Mouse (Mus musculus): Measurements from ENCODE around the gene Tgm1. TPM values are rescaled to one million over a fixed set of nuclear protein-coding genes. Genes with fewer than 3 reads are reported as not detected.

The Tgm1 gene
- polyA plus RNA-seq, 1 experiment from 2014 or later = 79.0 TPM

DNA sequence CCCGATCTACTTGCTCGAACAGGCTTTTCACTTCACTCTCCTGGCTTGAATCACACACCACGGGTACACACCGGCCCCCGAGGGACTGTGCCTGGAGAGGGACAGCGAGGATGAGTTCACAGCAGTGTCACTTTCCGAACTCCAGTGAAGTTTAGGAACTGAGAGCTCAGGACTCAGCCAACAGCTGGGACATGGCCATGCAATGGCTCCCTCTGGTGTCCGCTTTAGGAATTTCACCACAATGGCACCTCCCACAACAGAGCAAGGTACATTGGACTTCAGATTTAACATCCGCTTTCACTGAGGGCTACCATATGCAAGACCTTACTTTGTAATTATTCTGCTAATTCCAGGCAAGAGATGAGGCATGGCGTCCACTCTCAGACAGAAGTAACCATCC is 30.0 kb upstream of the Tgm1 start:
- no peak for TF ChIP-seq EP300 (optimal IDR thresholded peaks at IDR 0.05)
- peak; percentile 98 for TF ChIP-seq CTCF (IDR thresholded peaks at IDR 0.05; ENCODE audit: low read depth)
- Histone ChIP-seq H3K4me1 (replicated peaks; ENCODE audit: control insufficient read depth, insufficient read depth) (peaks cover 9% of the 10 kb centered on the region), H3K27me3 (ENCODE audit: control insufficient read depth, insufficient read depth, low read length) (no peaks in the 10 kb centered on the region), H3K36me3 (ENCODE audit: control insufficient read depth, insufficient read depth, low read length) (0 out of 2 replicates have a peak, but pooled peaks cover 5% of the 10 kb centered on the region), H3K9ac (ENCODE audit: low read length) (peak overlapping the region; percentile 45; the same call in 1 of the 2 replicates), H3K27ac (replicated peaks) (no peak overlapping the region), H3K9me3 (ENCODE audit: control insufficient read depth, low read length) (no peaks in the 10 kb centered on the region), H3K4me2 (replicated peaks; ENCODE audit: low read depth) (peak overlapping the region; percentile 38), H3K4me3 (ENCODE audit: low read depth, low read length) (no peak overlapping the region)
- 14% methylated on average over 10 of the region's 10 CpGs for WGBS
- DNase-seq (ENCODE audit: low spot score) (peak; percentile 89), ATAC-seq (ENCODE audit: low FRiP score, low TSS enrichment) (peak; percentile 74)

DNA sequence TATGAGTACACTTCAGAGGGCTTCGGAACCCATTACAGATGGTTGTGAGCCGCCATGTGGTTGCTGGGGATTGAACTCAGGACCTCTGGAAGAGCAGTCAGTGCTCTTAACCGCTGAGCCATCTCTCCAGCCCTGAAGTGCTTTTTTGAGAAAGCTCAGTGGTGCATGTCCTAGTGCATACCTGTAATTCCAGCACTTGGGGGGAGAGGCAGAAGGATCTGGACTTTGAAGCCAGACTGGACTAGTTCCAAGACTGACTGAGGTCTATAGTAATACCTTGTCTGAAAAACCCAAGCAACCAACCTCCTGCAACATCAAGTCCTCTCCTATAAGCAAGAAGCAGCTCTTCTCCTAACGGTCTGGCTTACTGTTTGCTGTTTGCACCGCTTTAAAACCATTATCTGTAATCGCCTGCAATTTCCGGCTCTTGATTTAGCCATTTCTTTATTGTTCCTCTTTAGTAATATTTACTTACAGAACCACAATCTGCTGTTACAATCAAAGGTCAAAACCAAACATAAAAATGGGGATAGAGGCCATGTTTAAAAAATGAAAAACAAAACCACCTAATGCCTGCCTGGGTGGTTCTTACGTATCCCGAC is 23.5 kb upstream of the Tgm1 start:
- no peak overlapping the region for H3K4me3 ChIP-seq (ENCODE audit: low read depth, low read length)
- H3K4me1 ChIP-seq (replicated peaks; ENCODE audit: control insufficient read depth, insufficient read depth) = no peaks in the 10 kb centered on the region
- WGBS = 82% methylated on average over 9 of the region's 9 CpGs
- H3K4me2 ChIP-seq (replicated peaks; ENCODE audit: low read depth) = no peak overlapping the region
- 0 out of 2 replicates have a peak, but pooled peaks cover 2% of the 10 kb centered on the region for H3K36me3 ChIP-seq (ENCODE audit: control insufficient read depth, insufficient read depth, low read length)
- TF ChIP-seq EP300 (optimal IDR thresholded peaks at IDR 0.05) (no peak), CTCF (IDR thresholded peaks at IDR 0.05; ENCODE audit: low read depth) (no peak)
- ATAC-seq (ENCODE audit: low FRiP score, low TSS enrichment) (no peak), DNase-seq (ENCODE audit: low spot score) (no peak)
- no peaks in the 10 kb centered on the region for H3K27me3 ChIP-seq (ENCODE audit: control insufficient read depth, insufficient read depth, low read length)
- no peak overlapping the region for H3K27ac ChIP-seq (replicated peaks)
- H3K9ac ChIP-seq (ENCODE audit: low read length) = no peak overlapping the region
- H3K9me3 ChIP-seq (ENCODE audit: control insufficient read depth, low read length) = no peaks in the 10 kb centered on the region

DNA sequence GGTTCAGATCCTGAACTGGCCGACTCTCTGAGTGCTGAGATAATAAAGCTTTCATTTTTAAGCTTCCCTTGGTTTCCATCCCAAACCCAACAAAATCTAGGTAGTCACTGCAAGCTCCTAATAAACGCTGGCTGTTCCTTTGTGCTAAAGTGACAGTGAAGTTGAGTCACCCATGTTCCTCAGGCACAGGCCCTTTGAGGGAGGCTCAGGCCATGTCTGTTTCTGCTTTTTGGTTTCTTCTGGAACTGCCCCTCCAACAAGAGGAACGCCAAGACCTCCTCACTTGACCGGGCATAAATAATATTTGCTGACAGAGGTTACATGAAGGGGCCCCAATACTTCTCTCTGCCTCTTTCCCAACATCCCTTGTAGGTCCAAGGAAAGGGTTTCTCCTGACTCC is 22.0 kb upstream of the Tgm1 start:
- H3K4me2 ChIP-seq (replicated peaks; ENCODE audit: low read depth) = no peak overlapping the region
- 78% methylated on average over 4 of the region's 4 CpGs for WGBS

DNA sequence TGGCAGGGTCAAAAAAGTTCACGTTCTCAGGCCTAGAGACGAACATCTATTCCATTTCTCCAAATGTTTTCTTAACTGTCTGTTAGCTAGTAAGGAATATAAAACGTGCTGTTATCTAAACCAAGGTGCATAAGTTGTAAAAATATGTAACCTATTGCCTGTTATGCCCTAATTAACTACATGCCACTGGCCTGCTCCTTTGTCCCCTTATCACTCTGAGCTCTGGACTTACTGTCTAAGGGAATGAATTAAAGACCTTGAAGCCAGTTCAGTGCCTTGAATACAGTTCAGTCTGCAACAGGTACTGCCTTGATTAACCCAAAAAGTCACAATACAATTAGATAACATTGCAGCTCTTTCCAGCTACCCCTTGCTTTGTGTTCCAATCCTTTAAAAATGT is 21.6 kb upstream of the Tgm1 start:
- Histone ChIP-seq H3K4me2 (replicated peaks; ENCODE audit: low read depth) (no peak overlapping the region), H3K4me3 (ENCODE audit: low read depth, low read length) (no peak overlapping the region), H3K4me1 (replicated peaks; ENCODE audit: control insufficient read depth, insufficient read depth) (no peaks in the 10 kb centered on the region), H3K9ac (ENCODE audit: low read length) (no peak overlapping the region), H3K27ac (replicated peaks) (no peak overlapping the region), H3K36me3 (ENCODE audit: control insufficient read depth, insufficient read depth, low read length) (0 out of 2 replicates have a peak, but pooled peaks cover 2% of the 10 kb centered on the region), H3K27me3 (ENCODE audit: control insufficient read depth, insufficient read depth, low read length) (no peaks in the 10 kb centered on the region), H3K9me3 (ENCODE audit: control insufficient read depth, low read length) (no peaks in the 10 kb centered on the region)
- 27% methylated on average over 3 of the region's 3 CpGs for WGBS
- DNase-seq (ENCODE audit: low spot score) (no peak), ATAC-seq (ENCODE audit: low FRiP score, low TSS enrichment) (no peak)
- no peak for TF ChIP-seq CTCF (IDR thresholded peaks at IDR 0.05; ENCODE audit: low read depth)
- no peak for TF ChIP-seq EP300 (optimal IDR thresholded peaks at IDR 0.05)

More for the DNA sequence above, 22.0 kb upstream of the Tgm1 start:
- Histone ChIP-seq H3K4me1 (replicated peaks; ENCODE audit: control insufficient read depth, insufficient read depth) (no peaks in the 10 kb centered on the region), H3K36me3 (ENCODE audit: control insufficient read depth, insufficient read depth, low read length) (0 out of 2 replicates have a peak, but pooled peaks cover 2% of the 10 kb centered on the region), H3K27me3 (ENCODE audit: control insufficient read depth, insufficient read depth, low read length) (no peaks in the 10 kb centered on the region), H3K9ac (ENCODE audit: low read length) (no peak overlapping the region), H3K4me3 (ENCODE audit: low read depth, low read length) (no peak overlapping the region), H3K9me3 (ENCODE audit: control insufficient read depth, low read length) (no peaks in the 10 kb centered on the region), H3K27ac (replicated peaks) (no peak overlapping the region)
- ATAC-seq (ENCODE audit: low FRiP score, low TSS enrichment) (no peak), DNase-seq (ENCODE audit: low spot score) (no peak)
- TF ChIP-seq CTCF (IDR thresholded peaks at IDR 0.05; ENCODE audit: low read depth) (no peak), EP300 (optimal IDR thresholded peaks at IDR 0.05) (no peak)

DNA sequence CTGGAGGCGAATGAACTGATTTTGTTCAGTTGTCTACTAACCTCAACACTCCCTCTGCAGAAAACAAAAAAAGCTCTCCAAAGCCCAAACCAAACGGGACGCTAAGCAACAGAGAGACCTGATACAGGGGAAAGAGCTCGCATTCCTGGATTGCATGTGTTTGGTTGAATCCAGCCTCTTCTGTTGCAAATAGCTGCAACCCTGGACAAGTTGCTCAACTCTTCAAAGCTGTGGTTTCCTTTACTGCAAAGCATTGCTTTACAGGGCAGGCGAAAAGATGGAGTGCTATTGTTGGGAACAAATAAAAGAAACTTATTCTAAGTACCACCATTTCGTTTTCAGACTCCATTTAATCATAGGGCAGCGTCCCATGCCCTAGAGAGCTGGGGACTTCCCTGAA is 21.1 kb upstream of the Tgm1 start:
- DNase-seq (ENCODE audit: low spot score) = no peak
- Histone ChIP-seq H3K36me3 (ENCODE audit: control insufficient read depth, insufficient read depth, low read length) (0 out of 2 replicates have a peak, but pooled peaks cover 2% of the 10 kb centered on the region), H3K4me2 (replicated peaks; ENCODE audit: low read depth) (no peak overlapping the region), H3K4me1 (replicated peaks; ENCODE audit: control insufficient read depth, insufficient read depth) (no peaks in the 10 kb centered on the region), H3K9me3 (ENCODE audit: control insufficient read depth, low read length) (no peaks in the 10 kb centered on the region), H3K4me3 (ENCODE audit: low read depth, low read length) (no peak overlapping the region), H3K27me3 (ENCODE audit: control insufficient read depth, insufficient read depth, low read length) (no peaks in the 10 kb centered on the region), H3K27ac (replicated peaks) (no peak overlapping the region), H3K9ac (ENCODE audit: low read length) (no peak overlapping the region)
- TF ChIP-seq CTCF (IDR thresholded peaks at IDR 0.05; ENCODE audit: low read depth) = no peak
- TF ChIP-seq EP300 (optimal IDR thresholded peaks at IDR 0.05) = no peak
- no peak for ATAC-seq (ENCODE audit: low FRiP score, low TSS enrichment)
- 61% methylated on average over 7 of the region's 7 CpGs for WGBS

- H3K4me1 ChIP-seq (replicated peaks; ENCODE audit: control insufficient read depth, insufficient read depth) = no peaks in the 10 kb centered on the region
- no peak overlapping the region for H3K4me2 ChIP-seq (replicated peaks; ENCODE audit: low read depth)
- H3K4me3 ChIP-seq (ENCODE audit: low read depth, low read length) = no peak overlapping the region
- DNase-seq (ENCODE audit: low spot score) = peak; percentile 70
- no peak for TF ChIP-seq CTCF (IDR thresholded peaks at IDR 0.05; ENCODE audit: low read depth)
- peak; percentile 47 for TF ChIP-seq EP300 (optimal IDR thresholded peaks at IDR 0.05)
- no peaks in the 10 kb centered on the region for H3K36me3 ChIP-seq (ENCODE audit: control insufficient read depth, insufficient read depth, low read length)
- no peaks in the 10 kb centered on the region for H3K9me3 ChIP-seq (ENCODE audit: control insufficient read depth, low read length)
- no peaks in the 10 kb centered on the region for H3K27me3 ChIP-seq (ENCODE audit: control insufficient read depth, insufficient read depth, low read length)
- 51% methylated on average over 10 of the region's 10 CpGs for WGBS
- no peak overlapping the region for H3K27ac ChIP-seq (replicated peaks)
- ATAC-seq (ENCODE audit: low FRiP score, low TSS enrichment) = peak; percentile 94
- H3K9ac ChIP-seq (ENCODE audit: low read length) = no peak overlapping the region
These were observed 20.2 kb upstream of the Tgm1 start for GRCm38 (mm10) chr14:55733889-55734288.
